Mouse (Mus musculus) olfactory bulb, adult 2 months (tissue): ENCODE data around the gene Cobl. TPM values are rescaled to one million over a fixed set of nuclear protein-coding genes. Genes with fewer than 3 reads are reported as not detected.

Source experiments
- H3K27ac ChIP-seq: fragments of 200-500 bp; 2 replicates; pipeline ENCODE4 v1.5.1; 2012; ENCODE audit warnings: low read depth, low read length; ENCODE audit not compliant: insufficient read depth
- H3K4me1 ChIP-seq: fragments of 200-500 bp; 2 replicates; pipeline ENCODE4 v1.6.1; 2012; ENCODE audit warnings: low read length; ENCODE audit not compliant: control insufficient read depth, insufficient read depth
- H3K4me3 ChIP-seq: fragments of 200-500 bp; 2 replicates; pipeline ENCODE4 v1.5.1; 2012; ENCODE audit warnings: mild to moderate bottlenecking, low read depth, low read length, moderate library complexity; ENCODE audit not compliant: insufficient read depth
- CTCF ChIP-seq: fragments of 200-500 bp; IDR thresholded peaks from 2 replicates; pipeline ENCODE4 v1.5.1; 2012; ENCODE audit warnings: low read depth, mild to moderate bottlenecking, low read length, moderate library complexity; ENCODE audit not compliant: insufficient read depth
- POLR2A ChIP-seq: fragments of 200-500 bp; IDR thresholded peaks from 2 replicates; pipeline ENCODE4 v1.6.1; 2012; ENCODE audit warnings: mild to moderate bottlenecking, low read depth, low read length, moderate library complexity; ENCODE audit not compliant: insufficient read depth
- WGBS: fragments of 180-500 bp; shearing (Covaris S2); methylation state at CpG from one replicate; pipeline ENCODE4 v1.1.7; 2018; 5-methylcytosine and 5-hydroxymethylcytosine counted together
- polyA plus RNA-seq: library from polyadenylated mRNA; stranded (reverse); fragments of >200 nt; gene quantifications from 2 replicates; pipeline ENCODE4 v1.2.4, GENCODE M21; 2012; ENCODE audit warnings: low replicate concordance; ENCODE audit not compliant: missing spikeins, insufficient read depth, insufficient read length

Gene Cobl
- polyA plus RNA-seq, 1 experiment: not detected

DNA sequence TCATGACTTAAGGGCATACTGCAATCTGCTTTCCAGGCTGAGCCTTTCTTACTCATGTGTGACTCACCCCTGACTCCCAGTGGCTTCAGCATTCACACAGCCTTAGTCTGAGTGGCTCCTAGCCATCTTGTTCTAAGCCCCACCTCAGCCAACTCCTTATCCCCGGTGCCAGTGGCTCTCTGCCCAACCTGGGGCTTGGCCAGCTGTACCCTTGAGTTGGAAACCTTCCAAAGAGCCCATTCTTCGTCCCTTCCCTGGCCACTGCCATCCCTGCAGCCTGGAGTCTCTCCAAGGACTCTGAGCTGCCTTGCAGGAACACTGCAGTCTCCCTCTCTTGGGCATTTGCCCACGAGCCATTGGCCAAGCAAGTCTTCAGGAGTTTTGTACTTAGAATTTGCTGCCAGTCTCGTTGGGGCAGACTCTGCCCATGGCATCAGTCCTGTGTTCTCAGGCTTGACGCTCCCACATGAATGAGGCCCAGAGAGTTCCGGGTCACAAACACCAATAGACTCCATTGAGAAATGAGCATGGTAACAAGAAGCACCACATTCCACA, 233.2 kb downstream of the Cobl start:
- H3K4me1 ChIP-seq: peaks cover 11% of the 10 kb centered on the region
- H3K27ac ChIP-seq: no peak overlapping the region
- WGBS: 31% methylated on average over 6 of the region's 6 CpGs
- TF ChIP-seq CTCF (no peak), POLR2A (no peak)
- no peak overlapping the region for H3K4me3 ChIP-seq

- Histone ChIP-seq H3K4me3 (no peak overlapping the region), H3K4me1 (peaks cover 11% of the 10 kb centered on the region), H3K27ac (no peak overlapping the region)
- 63% methylated on average over 7 of the region's 7 CpGs for WGBS
- no peak for TF ChIP-seq POLR2A
- TF ChIP-seq CTCF: no peak
These were observed 235.3 kb downstream of the Cobl start for GRCm38 (mm10) chr11:12229411-12229810.

DNA sequence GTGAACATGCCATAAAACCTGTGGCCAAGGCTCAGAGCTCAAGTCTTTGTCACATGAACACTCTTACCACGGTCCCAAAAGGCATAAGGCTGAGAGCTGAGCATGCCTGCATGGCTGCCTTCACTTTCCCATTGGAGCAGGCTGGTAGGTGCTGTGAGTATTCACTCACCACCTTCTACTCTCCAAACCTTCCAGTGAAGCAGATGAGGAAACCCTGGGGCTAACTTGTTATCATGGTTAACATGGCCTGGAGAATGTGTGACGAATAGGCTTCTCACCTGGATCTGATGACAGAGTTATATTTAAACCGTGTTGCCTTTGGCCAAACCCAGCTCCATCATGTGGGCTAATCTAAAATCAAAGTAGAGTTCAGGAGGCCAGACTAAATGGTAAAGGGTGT, 237.4 kb downstream of the Cobl start:
- H3K4me3 ChIP-seq: no peak overlapping the region
- 92% methylated on average over 3 of the region's 3 CpGs for WGBS

GRCm38 (mm10) chr11:12219594-12220530, 244.9 kb downstream of the Cobl start:
- no peaks in the 10 kb centered on the region for H3K4me1 ChIP-seq
- TF ChIP-seq POLR2A (no peak), CTCF (no peak)
- no peak overlapping the region for H3K4me3 ChIP-seq
- no peak overlapping the region for H3K27ac ChIP-seq
- WGBS: 18% methylated on average over 4 of the region's 4 CpGs

More for the DNA sequence above, 237.4 kb downstream of the Cobl start:
- no peak overlapping the region for H3K27ac ChIP-seq
- TF ChIP-seq CTCF (no peak), POLR2A (no peak)
- peaks cover 7% of the 10 kb centered on the region for H3K4me1 ChIP-seq

- Histone ChIP-seq H3K4me1 (no peaks in the 10 kb centered on the region), H3K27ac (no peak overlapping the region), H3K4me3 (no peak overlapping the region)
- 98% methylated on average over 1 of the region's 1 CpGs for WGBS
- TF ChIP-seq CTCF: no peak
- no peak for TF ChIP-seq POLR2A
These were observed 247.9 kb downstream of the Cobl start for GRCm38 (mm10) chr11:12216897-12217296.

DNA sequence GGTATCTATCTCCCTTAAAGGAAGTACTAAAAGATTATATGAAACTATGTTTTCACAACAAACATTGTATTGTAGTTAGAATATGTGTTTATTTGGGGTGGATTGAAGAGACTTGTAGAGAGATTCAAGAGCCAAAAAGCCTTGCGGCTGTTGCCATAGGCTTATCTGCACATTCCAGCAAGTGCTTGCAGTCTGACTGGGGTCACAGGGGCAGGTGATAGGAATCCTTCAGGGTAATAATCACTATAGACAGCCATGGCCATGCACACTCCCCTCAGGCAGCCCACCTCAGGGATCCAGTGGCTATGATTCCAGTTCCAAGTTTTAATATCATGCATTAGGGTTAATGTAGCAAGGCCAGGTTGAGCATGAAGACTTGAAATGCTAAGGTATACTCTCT, 249.2 kb downstream of the Cobl start:
- Histone ChIP-seq H3K27ac (no peak overlapping the region), H3K4me1 (no peaks in the 10 kb centered on the region), H3K4me3 (no peak overlapping the region)
- TF ChIP-seq CTCF (no peak), POLR2A (no peak)
- 88% methylated on average over 1 of the region's 1 CpGs for WGBS

- WGBS: 81% methylated on average over 2 of the region's 2 CpGs
- H3K4me1 ChIP-seq: no peaks in the 10 kb centered on the region
- no peak overlapping the region for H3K4me3 ChIP-seq
- TF ChIP-seq CTCF (no peak), POLR2A (no peak)
- no peak overlapping the region for H3K27ac ChIP-seq
These were observed 256.2 kb downstream of the Cobl start for GRCm38 (mm10) chr11:12208574-12208973.

GRCm38 (mm10) chr11:12205201-12206161, 259.3 kb downstream of the Cobl start:
- no peaks in the 10 kb centered on the region for H3K4me1 ChIP-seq
- 72% methylated on average over 6 of the region's 6 CpGs for whole genome bisulfite sequencing
- H3K27ac ChIP-seq: no peak overlapping the region
- no peak overlapping the region for H3K4me3 ChIP-seq
- TF ChIP-seq CTCF (no peak), POLR2A (no peak)
